Mouse (Mus musculus): ENCODE measurements at regions not wholly inside any gene's neighbourhood (a gene's known extent, or its start where the extent isn't known, plus 50 kb on each side); places are given as distances from the start of the nearest gene placed in this dataset.

DNA sequence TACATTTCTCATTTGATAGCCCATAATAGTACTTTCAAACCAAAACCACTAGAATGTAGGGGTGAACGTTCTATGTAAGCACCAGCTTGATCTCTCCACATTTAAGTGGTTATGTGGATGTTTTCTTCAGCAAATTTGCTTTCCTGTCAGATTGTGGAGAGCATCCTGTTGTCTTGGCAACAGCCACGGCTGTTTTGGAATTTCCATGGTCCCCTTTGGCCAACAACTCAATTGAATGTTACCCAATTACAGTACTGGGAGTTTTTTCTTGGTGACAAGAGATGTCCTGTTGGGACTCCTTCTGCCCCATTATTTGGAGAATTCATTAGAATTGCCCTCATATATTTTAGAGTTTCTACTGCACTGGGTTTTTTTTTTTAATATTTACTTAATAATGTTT, 503.2 kb downstream of the Ndufa4 start:
- no peak for DNase-seq (ENCODE audit: low read depth, low spot score)

DNA sequence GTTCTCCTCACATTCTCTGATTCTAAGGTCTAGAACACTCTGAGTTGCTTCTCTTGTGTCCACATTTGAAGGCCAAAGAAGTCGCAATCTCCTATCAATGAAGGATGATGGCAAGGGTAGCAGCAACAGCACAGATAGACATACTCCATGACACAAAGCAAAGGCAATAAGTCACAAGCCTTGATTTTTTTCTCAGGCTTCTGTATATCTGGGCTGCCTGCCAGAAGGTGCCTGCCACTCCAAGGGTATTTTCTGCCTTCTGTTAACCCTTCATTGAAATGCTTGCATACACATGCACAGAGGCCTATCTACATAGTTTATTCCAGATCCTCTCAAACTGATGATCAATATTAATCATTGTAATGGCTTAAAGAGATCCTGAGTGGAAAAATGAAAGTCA, 548.2 kb downstream of the Ndufa4 start:
- DNase-seq (ENCODE audit: low read depth, low spot score): no peak

DNA sequence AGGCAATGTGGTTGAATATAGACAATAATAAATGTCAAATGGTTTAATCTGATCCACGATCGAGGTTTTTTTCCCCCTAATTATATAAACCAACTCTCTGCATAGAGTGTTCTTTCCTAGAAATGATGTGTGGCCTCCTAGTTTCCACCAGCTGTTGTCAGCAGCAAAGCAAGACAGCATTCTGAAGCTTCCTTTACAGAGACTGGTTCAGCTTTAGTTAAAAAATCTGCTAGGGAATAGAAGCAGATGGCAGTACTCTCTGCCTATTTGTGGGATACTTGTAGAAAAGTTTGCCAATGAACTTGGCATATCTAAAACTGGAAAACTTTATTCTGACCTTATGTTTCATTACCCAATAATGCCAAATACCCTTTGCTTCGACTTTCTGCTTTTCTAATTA, 553.7 kb downstream of the Ndufa4 start:
- DNase-seq (ENCODE audit: low read depth, low spot score): no peak

DNA sequence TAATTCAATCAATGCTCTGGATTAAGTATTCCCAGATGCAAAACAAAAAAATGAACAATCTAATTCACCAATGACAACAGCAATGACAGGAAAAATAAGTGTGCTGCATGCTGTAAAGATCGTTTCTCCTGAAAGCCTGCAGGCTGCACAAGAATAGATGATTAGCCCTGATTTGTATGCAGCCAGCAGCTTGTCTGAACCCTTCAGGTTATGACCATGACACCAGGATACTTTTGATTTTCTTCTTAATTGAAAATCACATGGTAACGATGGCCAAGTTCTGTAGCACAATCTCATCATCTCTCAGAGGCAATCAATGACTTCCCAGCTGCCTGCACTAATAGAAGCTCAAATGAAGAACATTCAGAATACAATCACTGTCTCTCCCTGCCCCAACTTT, 573.2 kb downstream of the Ndufa4 start:
- no peak for DNase-seq (ENCODE audit: low read depth, low spot score)

DNA sequence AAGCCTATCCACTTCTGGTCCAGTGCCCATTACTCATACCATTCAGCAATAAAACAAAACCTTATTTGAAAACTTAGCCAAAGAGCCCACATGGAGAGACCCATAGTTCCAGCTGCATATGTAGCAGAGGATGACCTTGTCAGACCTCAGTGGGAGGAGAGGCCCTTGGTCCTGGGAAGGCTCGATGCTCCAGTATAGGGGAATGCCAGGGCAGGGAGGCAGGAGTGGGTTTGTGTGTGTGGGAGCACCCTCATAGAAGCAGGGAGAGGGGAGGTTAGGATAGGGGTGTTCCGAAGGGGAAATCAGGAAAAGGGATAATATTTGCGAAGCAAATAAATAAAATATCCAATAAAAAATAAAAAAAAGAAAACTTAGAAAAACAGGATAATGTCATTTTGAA, 593.6 kb downstream of the Ndufa4 start:
- no peak for DNase-seq (ENCODE audit: low read depth, low spot score)

DNA sequence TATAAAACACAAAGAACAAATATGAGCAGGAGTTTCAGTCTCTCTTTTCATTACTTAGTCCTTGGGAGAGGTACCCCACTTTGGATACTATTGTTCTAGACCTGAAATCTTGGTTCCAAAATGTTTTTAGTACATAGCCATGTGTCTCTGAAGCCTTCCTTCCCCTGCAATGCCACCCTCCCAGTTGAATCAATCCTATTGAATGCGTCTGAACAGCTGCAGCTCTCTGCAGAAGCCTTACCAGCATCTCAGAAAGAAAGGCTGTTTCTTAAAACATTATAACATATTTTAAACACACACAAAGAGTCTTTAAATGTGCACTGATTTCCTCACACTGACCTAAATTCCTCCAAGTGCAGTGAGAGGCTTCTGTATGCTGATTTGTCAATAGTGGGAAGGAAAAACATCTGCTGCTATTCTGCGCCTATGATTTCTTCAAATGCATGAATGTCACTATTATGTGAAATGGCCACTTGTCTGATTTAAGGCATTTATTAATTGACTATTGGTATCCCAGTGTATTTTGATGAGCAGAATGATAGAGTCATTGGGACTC, 601.2 kb downstream of the Ndufa4 start:
- DNase-seq (ENCODE audit: low read depth, low spot score): no peak

DNA sequence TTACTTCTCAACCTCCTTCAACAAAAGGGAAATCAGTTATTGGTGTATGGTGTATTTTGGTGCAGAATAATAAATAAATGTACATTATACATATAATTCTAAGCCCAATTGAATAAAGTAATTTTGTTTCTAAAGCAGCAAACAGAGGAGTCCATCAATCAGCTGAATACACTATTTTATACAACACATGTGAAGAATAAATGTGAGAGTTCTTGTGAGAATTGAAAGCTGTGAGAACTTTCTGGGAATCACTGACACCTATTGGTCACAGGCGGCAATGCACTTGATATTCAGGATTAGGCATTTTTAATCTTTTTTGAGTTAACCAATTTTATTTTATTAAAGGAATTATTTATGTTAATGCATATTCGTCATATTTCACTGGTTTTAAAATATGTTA, 623.3 kb downstream of the Ndufa4 start:
- DNase-seq (ENCODE audit: low read depth, low spot score): peak; percentile 1

DNA sequence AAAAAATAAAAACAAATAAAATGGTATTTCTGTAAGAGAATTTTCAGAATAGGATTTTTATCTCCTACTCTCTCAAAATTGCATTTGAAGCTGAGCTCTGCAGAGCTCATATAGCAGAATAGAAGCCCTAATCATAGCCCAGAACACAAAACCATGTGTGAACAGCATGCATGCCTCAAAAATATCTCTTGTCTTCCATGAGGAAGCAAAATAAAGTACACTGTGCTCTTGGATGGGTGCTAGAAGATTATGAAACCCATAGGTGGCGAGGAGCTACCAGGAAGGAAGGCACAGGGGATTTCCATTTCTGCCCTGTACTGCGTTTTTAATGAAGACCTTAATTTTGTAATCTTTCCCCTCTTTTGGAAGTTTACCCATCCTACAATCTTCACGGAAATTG, 632.1 kb downstream of the Ndufa4 start:
- DNase-seq (ENCODE audit: low read depth, low spot score): no peak
